Mouse (Mus musculus) lung, embryonic 14.5 days (tissue): ENCODE results near the gene Krt34. TPM values are rescaled to one million over a fixed set of nuclear protein-coding genes. Genes with fewer than 3 reads are reported as not detected.
A peak's percentile ranks its signal among the peaks of the same experiment; 100 is the strongest.

Source experiments
- ATAC-seq: fragments of 200-750 bp; cut with Nextera tagmentation; 2 replicates; pipeline ENCODE4 v1.8.0; 2017; ENCODE audit warnings: mild to moderate bottlenecking, moderate TSS enrichment, moderate library complexity; ENCODE audit not compliant: insufficient read depth
- DNase-seq: peaks from one replicate; pipeline ENCODE4 v3.0.0-alpha.2; 2015
- H3K27ac ChIP-seq: fragments of 300-500 bp; sonication (generic); 2 replicates; pipeline ENCODE4 v1.5.1; 2014; ENCODE audit warnings: low read depth, mild to moderate bottlenecking, moderate library complexity
- H3K27me3 ChIP-seq: fragments of 300-500 bp; sonication (generic); 2 replicates; pipeline ENCODE4 v1.6.1; 2014; ENCODE audit warnings: low read length, control low read depth; ENCODE audit not compliant: insufficient read depth
- H3K36me3 ChIP-seq: fragments of 300-500 bp; sonication (generic); 2 replicates; pipeline ENCODE4 v1.6.1; 2014; ENCODE audit warnings: control low read depth; ENCODE audit not compliant: insufficient read depth
- H3K4me1 ChIP-seq: fragments of 300-500 bp; sonication (generic); 2 replicates; pipeline ENCODE4 v1.6.1; 2014; ENCODE audit warnings: antibody characterized with exemption, control low read depth; ENCODE audit not compliant: insufficient read depth
- H3K4me2 ChIP-seq: fragments of 300-500 bp; sonication (generic); 2 replicates; pipeline ENCODE4 v1.6.1; 2014; ENCODE audit warnings: mild to moderate bottlenecking
- H3K4me3 ChIP-seq: fragments of 300-500 bp; sonication (generic); 2 replicates; pipeline ENCODE4 v1.5.1; 2014; ENCODE audit warnings: low read depth, low read length
- H3K9ac ChIP-seq: fragments of 300-500 bp; sonication (generic); 2 replicates; pipeline ENCODE4 v1.6.1; 2014
- H3K9me3 ChIP-seq: fragments of 300-500 bp; sonication (generic); 2 replicates; pipeline ENCODE4 v1.6.1; 2016; ENCODE audit warnings: low read depth, low read length, control low read depth
- CTCF ChIP-seq: IDR thresholded peaks from 2 replicates; pipeline ENCODE4 v1.5.1; 2016; ENCODE audit warnings: antibody characterized with exemption, low read depth
- WGBS: fragments of 180-500 bp; shearing (Covaris S2); extraction: QIAGEN DNeasy Blood & Tissue Kit; methylation state at CpG from one replicate; pipeline ENCODE4 v1.1.7; 2014; 5-methylcytosine and 5-hydroxymethylcytosine counted together
- polyA plus RNA-seq: library from polyadenylated mRNA; unstranded; fragments of >200 nt; fragmentation: Nextera tagmentation; extraction: Ambion mirVana; gene quantifications from 2 replicates; pipeline ENCODE4 v1.2.1, GENCODE M21; 2014

The Krt34 gene
- polyA plus RNA-seq, 1 experiment from 2014 or later = not detected

GRCm38 (mm10) chr11:100019466-100019865 lies 21.9 kb downstream of the Krt34 start:
- 76% methylated on average over 1 of the region's 1 CpGs for WGBS
- TF ChIP-seq CTCF = no peak
- H3K36me3 ChIP-seq = no peaks in the 10 kb centered on the region
- H3K4me3 ChIP-seq = no peak overlapping the region
- DNase-seq (no peak), ATAC-seq (no peak)
- no peaks in the 10 kb centered on the region for H3K27me3 ChIP-seq
- no peak overlapping the region for H3K27ac ChIP-seq
- no peak overlapping the region for H3K9ac ChIP-seq
- no peaks in the 10 kb centered on the region for H3K4me1 ChIP-seq
- no peaks in the 10 kb centered on the region for H3K9me3 ChIP-seq
- no peak overlapping the region for H3K4me2 ChIP-seq

- WGBS = 71% methylated on average over 4 of the region's 4 CpGs
- Histone ChIP-seq H3K27me3 (no peaks in the 10 kb centered on the region), H3K27ac (no peak within 1 kb of the TSS), H3K4me1 (no peaks in the 10 kb centered on the region), H3K9me3 (no peaks in the 10 kb centered on the region), H3K36me3 (no peaks in the 10 kb centered on the region), H3K9ac (no peak within 1 kb of the TSS), H3K4me2 (no peak within 1 kb of the TSS), H3K4me3 (no peak within 1 kb of the TSS)
- no peak for ATAC-seq
- no peak for DNase-seq
- TF ChIP-seq CTCF = no peak
These were observed 25.2 kb downstream of the Krt34 start, which contains the start of gene Krt33a for GRCm38 (mm10) chr11:100016112-100016511. Gene Krt33a, minus strand, starts transcription at chr11:100016212.

- H3K9ac ChIP-seq = no peak overlapping the region
- no peaks in the 10 kb centered on the region for H3K9me3 ChIP-seq
- H3K36me3 ChIP-seq = no peaks in the 10 kb centered on the region
- no peak overlapping the region for H3K27ac ChIP-seq
- H3K4me3 ChIP-seq = no peak overlapping the region
- no peaks in the 10 kb centered on the region for H3K27me3 ChIP-seq
- H3K4me1 ChIP-seq = no peaks in the 10 kb centered on the region
- H3K4me2 ChIP-seq = no peak overlapping the region
- 43% methylated on average over 4 of the region's 4 CpGs for WGBS
- ATAC-seq (no peak), DNase-seq (peak; percentile 70)
- no peak for TF ChIP-seq CTCF
These were observed 27.6 kb downstream of the Krt34 start for GRCm38 (mm10) chr11:100013691-100014171.

GRCm38 (mm10) chr11:100010682-100011081 lies 30.7 kb downstream of the Krt34 start:
- Histone ChIP-seq H3K9me3 (no peaks in the 10 kb centered on the region), H3K27ac (no peak overlapping the region), H3K36me3 (no peaks in the 10 kb centered on the region), H3K4me3 (no peak overlapping the region), H3K4me1 (no peaks in the 10 kb centered on the region), H3K9ac (no peak overlapping the region), H3K4me2 (no peak overlapping the region), H3K27me3 (no peaks in the 10 kb centered on the region)
- TF ChIP-seq CTCF = no peak
- ATAC-seq (no peak), DNase-seq (no peak)
- WGBS = 72% methylated on average over 5 of the region's 5 CpGs

- no peak overlapping the region for H3K4me3 ChIP-seq
- no peaks in the 10 kb centered on the region for H3K27me3 ChIP-seq
- DNase-seq = no peak
- no peaks in the 10 kb centered on the region for H3K4me1 ChIP-seq
- 81% methylated on average over 5 of the region's 5 CpGs for WGBS
- no peaks in the 10 kb centered on the region for H3K36me3 ChIP-seq
- no peak overlapping the region for H3K9ac ChIP-seq
- H3K9me3 ChIP-seq = no peaks in the 10 kb centered on the region
- TF ChIP-seq CTCF = no peak
- ATAC-seq = no peak
- H3K27ac ChIP-seq = no peak overlapping the region
- no peak overlapping the region for H3K4me2 ChIP-seq
These were observed 33.0 kb downstream of the Krt34 start for GRCm38 (mm10) chr11:100008336-100008735.

GRCm38 (mm10) chr11:100006624-100007023 lies 34.7 kb downstream of the Krt34 start:
- Histone ChIP-seq H3K9me3 (no peaks in the 10 kb centered on the region), H3K27ac (no peak overlapping the region), H3K9ac (no peak overlapping the region), H3K4me2 (no peak overlapping the region), H3K4me3 (no peak overlapping the region), H3K27me3 (no peaks in the 10 kb centered on the region), H3K4me1 (no peaks in the 10 kb centered on the region), H3K36me3 (no peaks in the 10 kb centered on the region)
- no peak for DNase-seq
- ATAC-seq = no peak
- peak; percentile 56 for TF ChIP-seq CTCF
- WGBS = 54% methylated on average over 3 of the region's 3 CpGs

- DNase-seq (peak; percentile 57), ATAC-seq (peak; percentile 35; the same call in 1 of the 2 replicates)
- H3K9ac ChIP-seq = no peak overlapping the region
- H3K4me3 ChIP-seq = no peak overlapping the region
- H3K27me3 ChIP-seq = no peaks in the 10 kb centered on the region
- no peaks in the 10 kb centered on the region for H3K4me1 ChIP-seq
- no peak for TF ChIP-seq CTCF
- H3K9me3 ChIP-seq = no peaks in the 10 kb centered on the region
- WGBS = 58% methylated on average over 8 of the region's 8 CpGs
- H3K36me3 ChIP-seq = no peaks in the 10 kb centered on the region
- H3K27ac ChIP-seq = 0 out of 2 replicates have a peak overlapping the region, but pooled peaks have one; percentile 42
- no peak overlapping the region for H3K4me2 ChIP-seq
These were observed 35.4 kb downstream of the Krt34 start for GRCm38 (mm10) chr11:100005905-100006304.

- H3K27me3 ChIP-seq = no peaks in the 10 kb centered on the region
- H3K4me1 ChIP-seq = no peaks in the 10 kb centered on the region
- no peaks in the 10 kb centered on the region for H3K36me3 ChIP-seq
- H3K27ac ChIP-seq = no peak overlapping the region
- TF ChIP-seq CTCF = peak; percentile 85
- 15% methylated on average over 6 of the region's 6 CpGs for WGBS
- no peak overlapping the region for H3K4me2 ChIP-seq
- DNase-seq = peak; percentile 82
- ATAC-seq = no peak
- H3K9ac ChIP-seq = no peak overlapping the region
- H3K4me3 ChIP-seq = no peak overlapping the region
- H3K9me3 ChIP-seq = no peaks in the 10 kb centered on the region
These were observed 36.5 kb downstream of the Krt34 start for GRCm38 (mm10) chr11:100004846-100005245.
